Mouse (Mus musculus): ENCODE data around the gene Itk.

Itk gene

GRCm38 (mm10) chr11:46309111-46309741, 80.1 kb downstream of the Itk start:
- in situ Hi-C loops (cut with MboI): loop anchor here (10.0 kb wide), 1 partner anchor 126 kb away; the partner anchor contains the start of gene Med7

DNA sequence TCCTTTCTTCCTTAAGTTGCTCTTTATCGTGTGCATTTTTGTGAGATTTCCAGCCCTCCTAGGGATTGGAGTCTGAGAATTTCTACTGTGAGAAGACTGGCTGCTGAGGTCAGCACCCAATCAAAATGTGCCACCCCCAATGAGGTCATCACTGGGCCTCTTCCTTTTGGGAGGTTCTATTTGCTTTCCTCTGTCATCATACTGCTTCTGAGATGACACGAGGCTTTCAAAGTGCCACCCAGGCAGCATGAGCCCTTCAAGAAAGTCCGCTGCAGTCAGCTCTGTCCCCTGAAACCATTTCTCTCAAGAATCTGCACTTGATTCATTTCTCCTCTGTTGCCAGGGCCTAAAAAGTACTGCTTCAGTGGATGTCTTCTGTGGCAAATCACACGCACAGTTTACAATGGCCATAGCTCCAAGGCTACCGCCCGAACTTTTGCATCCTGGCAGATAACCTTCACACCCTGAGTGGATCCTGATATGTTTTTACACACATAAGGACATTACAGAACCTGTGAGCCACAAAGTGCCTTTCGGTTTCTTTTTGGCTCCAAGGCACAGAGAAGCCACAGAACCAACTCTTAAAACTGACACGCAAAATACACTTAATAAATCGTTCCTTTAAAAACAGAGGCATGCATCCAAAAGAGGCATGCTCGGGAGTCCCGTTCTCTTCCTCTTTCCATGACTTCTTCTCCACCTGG, 80.9 kb downstream of the Itk start:
- in situ Hi-C loops (cut with MboI): loop anchor here (10.0 kb wide), 1 partner anchor 126 kb away; the partner anchor contains the start of gene Med7

- in situ Hi-C loops (cut with MboI): loop anchor here (10.0 kb wide), 1 partner anchor 127 kb away; the partner anchor contains the start of gene Med7
Observed at GRCm38 (mm10) chr11:46307768-46308167, 81.5 kb downstream of the Itk start.

DNA sequence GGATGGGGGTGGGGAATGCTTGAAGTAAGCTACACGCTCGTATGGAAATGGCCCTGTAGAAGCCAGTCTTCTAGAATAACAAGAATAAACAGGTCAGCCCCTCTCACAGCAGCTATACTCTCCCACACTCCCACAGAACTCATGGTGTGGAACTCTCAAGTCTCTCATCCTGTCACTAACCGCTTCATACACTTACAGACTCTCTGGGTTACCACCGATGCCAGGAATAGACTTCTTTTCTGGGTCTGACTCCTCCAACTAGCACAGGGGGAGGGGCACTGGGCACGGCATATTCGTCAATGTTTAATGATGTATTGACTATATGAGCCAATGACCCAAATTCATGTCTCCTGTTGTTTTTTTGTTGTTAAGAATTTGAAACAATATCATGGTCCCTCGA, 82.5 kb downstream of the Itk start:
- in situ Hi-C loops (cut with MboI): loop anchor here (10.0 kb wide), 1 partner anchor 128 kb away; the partner anchor contains the start of gene Med7

GRCm38 (mm10) chr11:46305881-46306520, 83.3 kb downstream of the Itk start:
- in situ Hi-C loops (cut with MboI): loop anchor here (10.0 kb wide), 1 partner anchor 129 kb away; the partner anchor contains the start of gene Med7

DNA sequence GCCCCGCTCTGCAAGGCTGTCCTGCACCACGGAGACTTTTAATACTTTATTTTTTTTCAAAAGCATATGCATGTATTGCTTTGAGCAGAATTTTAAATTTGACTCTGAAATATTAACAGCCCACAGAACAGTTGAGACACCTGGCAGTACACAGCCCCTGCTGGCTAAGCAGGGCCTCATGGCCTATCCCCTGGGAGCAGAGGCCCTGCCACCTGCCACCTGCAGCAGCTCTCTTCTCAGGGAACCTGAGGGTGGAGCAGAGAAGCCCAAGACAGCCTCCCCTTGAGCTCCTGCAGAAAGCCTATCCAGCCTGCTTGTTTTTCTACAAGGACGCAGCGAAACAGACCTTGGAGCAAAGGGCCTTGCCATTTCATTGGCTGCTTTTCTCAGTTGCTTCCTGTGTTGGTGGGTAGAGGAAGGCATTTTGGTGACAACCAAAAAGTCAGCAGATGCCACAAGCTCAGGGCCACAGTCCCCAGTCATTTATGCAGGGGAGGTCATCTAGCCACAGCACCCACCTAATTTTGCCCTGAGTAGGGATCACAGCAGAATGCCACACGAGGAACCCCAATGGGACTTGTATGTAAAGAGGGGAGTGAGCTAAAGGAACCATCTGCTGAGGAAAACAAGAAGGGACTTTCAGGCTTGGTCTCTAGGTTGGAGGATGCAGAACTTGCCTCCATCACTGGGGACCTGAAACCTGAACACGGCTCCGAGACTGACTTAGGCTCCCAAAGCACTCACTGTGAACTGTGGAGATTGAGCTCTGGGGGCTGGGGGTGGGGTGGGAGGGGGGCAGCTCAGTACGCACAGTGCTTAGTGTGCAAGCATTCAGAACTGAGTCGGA, 84.2 kb downstream of the Itk start:
- in situ Hi-C loops (cut with MboI): loop anchor here (10.0 kb wide), 1 partner anchor 130 kb away; the partner anchor contains the start of gene Med7

- in situ Hi-C loops (cut with MboI): loop anchor here (10.0 kb wide), 1 partner anchor 131 kb away; the partner anchor contains the start of gene Med7
Observed at GRCm38 (mm10) chr11:46304093-46304492, 85.2 kb downstream of the Itk start.

GRCm38 (mm10) chr11:46302471-46302870, 86.8 kb downstream of the Itk start:
- in situ Hi-C loops (cut with MboI): loop anchor here (10.0 kb wide), 1 partner anchor 132 kb away; the partner anchor contains the start of gene Med7

- in situ Hi-C loops (cut with MboI): loop anchor here (10.0 kb wide), 1 partner anchor 133 kb away; the partner anchor contains the start of gene Med7
Observed at GRCm38 (mm10) chr11:46301579-46302248, 87.6 kb downstream of the Itk start.

DNA sequence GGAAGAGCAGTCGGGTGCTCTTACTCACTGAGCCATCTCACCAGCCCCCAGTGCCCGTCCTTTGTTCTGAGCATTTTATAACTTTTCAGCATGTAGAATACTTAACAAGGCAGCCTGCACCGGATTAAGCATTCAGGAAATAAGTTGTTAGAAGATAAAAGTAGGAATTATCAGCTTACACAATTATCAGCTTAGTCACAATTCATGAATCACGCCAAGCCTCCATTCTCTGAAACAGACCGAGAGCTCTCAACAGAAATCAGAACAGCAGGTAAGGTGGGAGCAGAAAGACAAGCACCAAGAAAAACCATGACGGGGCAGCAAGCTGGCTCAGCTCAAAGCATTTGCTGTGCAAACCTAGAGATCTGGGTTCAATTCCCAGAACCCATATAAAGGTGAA, 89.4 kb downstream of the Itk start:
- in situ Hi-C loops (cut with MboI): loop anchor here (10.0 kb wide), 1 partner anchor 135 kb away; the partner anchor contains the start of gene Med7

DNA sequence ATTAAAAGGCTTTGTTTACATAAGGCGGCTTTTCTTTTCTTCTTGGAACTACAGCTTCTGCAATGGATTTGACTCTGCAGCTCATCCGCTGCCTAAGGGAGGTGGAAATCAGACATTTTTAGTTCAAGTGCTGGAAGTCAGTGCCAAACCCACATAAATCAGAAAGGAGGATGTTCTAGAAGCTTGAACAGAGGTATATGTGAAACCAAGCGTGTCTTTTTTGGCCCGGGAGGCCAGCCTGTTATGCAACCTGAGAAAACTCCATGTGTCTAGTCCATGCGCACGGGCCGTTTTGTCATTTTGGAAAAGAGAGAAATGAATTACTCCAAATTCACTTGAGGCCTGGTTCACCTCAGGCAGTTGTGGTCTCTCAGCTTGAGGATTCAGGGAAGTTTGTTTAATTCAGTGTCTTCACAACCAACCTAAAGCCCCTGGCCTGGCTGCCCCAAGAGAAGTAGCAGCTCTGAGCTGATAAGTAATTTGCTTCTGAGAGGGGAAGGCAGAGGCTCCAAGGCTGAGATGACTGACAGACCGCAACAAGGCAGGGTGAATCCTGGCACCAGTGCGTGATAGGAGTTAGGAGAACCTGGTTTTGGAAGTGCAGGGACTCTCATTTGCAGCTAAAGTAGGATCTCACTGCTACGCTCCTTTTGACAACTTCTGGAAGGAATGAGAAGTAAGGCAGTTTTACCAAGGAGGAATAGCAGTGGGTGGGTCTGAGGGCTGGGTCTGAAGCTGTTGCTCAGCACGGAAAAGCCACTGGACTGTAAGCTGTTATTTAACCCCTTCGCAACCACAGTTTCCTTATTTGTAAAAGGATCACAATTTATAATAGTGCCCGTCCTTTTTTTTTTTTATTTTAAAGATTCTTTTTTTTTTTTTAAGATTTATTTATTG, 90.2 kb downstream of the Itk start:
- in situ Hi-C loops (cut with MboI): no loop called here

- in situ Hi-C loops (cut with MboI): no loop called here
Observed at GRCm38 (mm10) chr11:46294390-46294789, 94.9 kb downstream of the Itk start.

GRCm38 (mm10) chr11:46293491-46293890, 95.8 kb downstream of the Itk start:
- in situ Hi-C loops (cut with MboI): no loop called here

DNA sequence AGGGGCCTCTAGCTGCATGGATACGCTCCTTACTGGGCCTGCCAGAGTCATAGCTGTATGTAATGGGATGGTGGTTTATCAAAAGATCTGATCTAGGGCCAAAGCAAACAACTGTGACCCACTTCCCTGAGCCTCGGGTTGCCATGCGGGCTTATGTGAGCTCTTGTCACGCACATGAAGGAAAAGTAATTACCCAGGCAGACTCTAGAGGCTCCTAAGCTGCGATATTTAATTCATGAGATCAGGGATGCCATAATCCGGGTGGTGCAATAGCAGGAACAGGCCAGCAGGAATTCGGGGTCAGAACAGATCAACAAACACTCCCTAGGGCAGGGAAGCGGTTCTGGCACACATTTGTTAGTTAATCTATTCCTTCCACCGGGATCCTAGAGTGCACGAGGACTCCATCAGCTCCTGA, 98.3 kb downstream of the Itk start:
- in situ Hi-C loops (cut with MboI): no loop called here

GRCm38 (mm10) chr11:46289561-46289960, 99.8 kb downstream of the Itk start:
- in situ Hi-C loops (cut with MboI): no loop called here

- in situ Hi-C loops (cut with MboI): no loop called here
Observed at GRCm38 (mm10) chr11:46289022-46289421, 100.3 kb downstream of the Itk start.

GRCm38 (mm10) chr11:46288091-46288490, 101.2 kb downstream of the Itk start:
- in situ Hi-C loops (cut with MboI): no loop called here

GRCm38 (mm10) chr11:46286803-46287202, 102.5 kb downstream of the Itk start:
- in situ Hi-C loops (cut with MboI): no loop called here

DNA sequence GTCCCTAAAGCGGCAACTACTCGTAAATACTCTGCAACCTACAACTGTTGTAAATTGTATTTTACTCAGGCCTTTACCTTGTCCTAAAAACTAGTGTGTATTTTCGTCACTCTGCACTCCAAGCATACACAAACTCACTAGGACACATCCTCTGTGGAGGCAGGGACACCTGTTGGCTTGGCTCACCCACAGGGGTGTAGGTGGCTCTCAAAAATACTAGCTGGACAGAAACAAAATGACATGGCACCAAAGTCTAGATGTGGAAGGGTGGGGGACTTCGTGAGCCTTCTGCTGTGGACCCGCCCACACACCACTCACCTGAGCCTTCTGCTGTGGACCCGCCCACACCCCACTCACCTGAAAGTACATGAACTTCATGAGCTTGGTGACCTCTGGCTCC, 105.5 kb downstream of the Itk start:
- in situ Hi-C loops (cut with MboI): no loop called here

DNA sequence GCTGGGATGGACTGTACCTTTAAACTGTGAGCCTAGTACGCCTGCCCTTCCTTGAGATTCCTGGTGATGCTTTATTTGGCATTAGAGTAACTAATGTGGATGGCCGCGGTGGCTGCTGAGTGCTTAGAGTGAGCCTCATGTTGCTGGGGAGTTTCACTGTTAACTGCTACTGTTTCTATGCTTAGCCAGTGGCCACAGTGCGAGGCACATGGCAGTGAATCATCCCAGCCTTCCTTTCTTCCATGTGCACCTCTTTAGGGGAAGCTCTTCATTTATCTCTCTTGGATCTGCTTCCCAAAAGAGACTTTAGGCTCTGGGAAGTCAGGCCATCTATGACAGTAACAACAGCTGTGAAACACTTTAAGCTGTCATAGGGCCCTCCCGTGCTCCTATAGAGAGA, 106.7 kb downstream of the Itk start:
- in situ Hi-C loops (cut with MboI): no loop called here
